Comparison of ENCODE assay signal across 9 mouse cellular contexts in the genomic region with DNA sequence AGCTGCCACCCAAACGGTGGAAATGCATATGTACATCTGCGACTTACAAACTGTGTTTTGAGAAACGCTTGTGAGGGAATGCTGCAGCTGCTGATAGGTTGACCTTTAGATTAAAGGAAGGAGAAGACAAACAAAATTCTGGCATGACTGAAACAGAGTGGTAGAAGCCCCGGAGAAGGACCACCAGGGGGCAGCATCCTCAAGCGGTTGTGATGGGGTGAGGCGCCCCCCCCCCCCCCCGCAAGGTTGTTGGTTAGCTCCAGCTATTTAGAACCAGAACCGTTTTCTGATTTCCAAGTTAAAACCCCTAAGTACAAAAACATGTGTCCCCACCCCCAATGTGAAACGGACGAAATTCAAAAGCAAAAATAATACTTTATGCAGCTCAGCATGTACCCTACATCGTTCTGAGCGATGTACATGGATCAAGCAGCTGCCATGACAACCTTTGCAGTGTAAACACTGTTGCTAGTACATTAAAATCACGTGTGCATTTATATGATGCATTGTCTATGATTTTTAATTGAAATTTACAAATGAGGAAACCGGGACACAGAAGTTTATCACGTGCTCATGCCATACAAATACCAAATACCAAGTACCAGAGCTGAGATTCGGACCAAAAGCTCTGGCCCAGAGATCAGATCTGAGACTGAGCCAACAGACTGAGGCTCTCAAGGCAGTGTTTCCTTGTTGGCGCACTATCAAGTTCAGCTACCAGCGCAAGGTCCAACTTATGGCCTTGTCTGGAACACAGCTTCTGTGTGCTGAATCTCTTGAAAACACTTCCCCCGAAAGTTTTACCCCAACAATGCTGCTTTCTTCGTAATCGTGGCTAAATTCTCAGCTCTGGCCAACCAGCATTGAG.
DNase-seq lines count a peak whose midpoint lies in the region; ATAC-seq lines count a peak whose summit lies in the region.
"Had no signal": no experiment of that assay in that cellular context is flagged by ENCODE, and none has a peak within 500 bp of the region (broad histone marks: within the 10 kb centered on the region; RNA-seq: fewer than 3 reads in every experiment).

No protein-coding gene starts in this region.

- WGBS in kidney, embryonic 16.5 days = 64% methylated on average over 21 of the region's 21 CpGs
- WGBS in limb, embryonic 11.5 days = 61% methylated on average over 21 of the region's 21 CpGs

- no peak overlapping the region for H3K9ac ChIP-seq in kidney, embryonic 16.5 days (replicated peaks; ENCODE audit: low read length)
- no peak overlapping the region for H3K9ac ChIP-seq in limb, embryonic 11.5 days (ENCODE audit: low read length)

- H3K4me3 ChIP-seq in kidney, embryonic 16.5 days (ENCODE audit: low read length) = no peak overlapping the region
- H3K4me3 ChIP-seq in limb, embryonic 11.5 days (ENCODE audit: low read depth, low read length) = no peak overlapping the region
- H3K4me3 ChIP-seq: megakaryocyte, embryonic 14.5 days had no signal

- no peaks in the 10 kb centered on the region for H3K9me3 ChIP-seq in kidney, embryonic 16.5 days (ENCODE audit: low read length)
- H3K9me3 ChIP-seq in limb, embryonic 11.5 days (ENCODE audit: control insufficient read depth, low read length) = no peaks in the 10 kb centered on the region
- H3K9me3 ChIP-seq: megakaryocyte, embryonic 14.5 days had no signal

- H3K27ac ChIP-seq in kidney, embryonic 16.5 days (ENCODE audit: low read length) = no peak overlapping the region
- no peak overlapping the region for H3K27ac ChIP-seq in limb, embryonic 11.5 days (replicated peaks; ENCODE audit: low read depth, low read length)

- no peaks in the 10 kb centered on the region for H3K4me1 ChIP-seq in kidney, embryonic 16.5 days (ENCODE audit: insufficient read depth, low read length)
- H3K4me1 ChIP-seq in limb, embryonic 11.5 days (ENCODE audit: control insufficient read depth, insufficient read depth, low read length) = no peaks in the 10 kb centered on the region

- intact Hi-C loops in heart, postnatal 10 days (cut with DNase I) = loop anchor here (1.0 to 5.0 kb wide), 5 partner anchors 27 to 401 kb away; a partner anchor contains a TSS

- no peak overlapping the region for H3K4me2 ChIP-seq in kidney, embryonic 16.5 days (replicated peaks; ENCODE audit: low read depth, low read length)
- no peak overlapping the region for H3K4me2 ChIP-seq in limb, embryonic 11.5 days (ENCODE audit: low read depth, severe bottlenecking)

- DNase-seq in kidney, adult 8-10 months = peak; percentile 17 to 54
- peak; percentile 75 for DNase-seq in T-cell, adult 2 months (ENCODE audit: low spot score)
- DNase-seq in cerebellum, postnatal 14 days = peak; percentile 77 to 88
- DNase-seq in heart, postnatal 10 days = peak; percentile 68 to 86
- DNase-seq in limb, embryonic 11.5 days (ENCODE audit: low spot score) = peak; percentile 58
- DNase-seq in retina, embryonic 14.5 days (ENCODE audit: low spot score) = peak; percentile 45
- peak; percentile 94 for DNase-seq in thymus, postnatal 4 days

- no peaks in the 10 kb centered on the region for H3K36me3 ChIP-seq in kidney, embryonic 16.5 days (ENCODE audit: insufficient read depth, low read length)
- H3K36me3 ChIP-seq in limb, embryonic 11.5 days (ENCODE audit: control insufficient read depth, insufficient read depth, low read length) = no peaks in the 10 kb centered on the region

- ATAC-seq in kidney, embryonic 16.5 days (ENCODE audit: low FRiP score, low TSS enrichment) = no peak
- ATAC-seq in limb, embryonic 11.5 days (ENCODE audit: insufficient number of reproducible peaks, low FRiP score, low TSS enrichment, low read depth) = no peak

- no peaks in the 10 kb centered on the region for H3K27me3 ChIP-seq in kidney, embryonic 16.5 days (ENCODE audit: insufficient read depth, low read length)
- no peaks in the 10 kb centered on the region for H3K27me3 ChIP-seq in limb, embryonic 11.5 days (ENCODE audit: control insufficient read depth, insufficient read depth, low read length)

Comparison
In these comparisons a context has a peak if more than half of its experiments do, and no peak if none do; other contexts are left out.
1. DNase-seq: peak in every context shown above with its lines; median percentile 94 in thymus, postnatal 4 days; 82 in cerebellum, postnatal 14 days; 77 in heart, postnatal 10 days; 75 in T-cell, adult 2 months; 58 in limb, embryonic 11.5 days; 45 in retina, embryonic 14.5 days; 36 in kidney, adult 8-10 months.